Mouse (Mus musculus) frontal cortex, postnatal 36 days (tissue): ENCODE measurements around the gene Zfp949.
A peak's percentile ranks its signal among the peaks of the same experiment; 100 is the strongest.
"Not testable (repeated sequence)": the region's sequence is repeated elsewhere in the genome, so short reads cannot be mapped to it uniquely, and the experiment has no call there.

ENCODE experiments used
- DNase-seq, 2 experiments: peaks; one replicate each; pipeline ENCODE4 v3.0.0; 2022; ENCODE audit warnings: low spot score in 2 of 2

The Zfp949 gene

DNA sequence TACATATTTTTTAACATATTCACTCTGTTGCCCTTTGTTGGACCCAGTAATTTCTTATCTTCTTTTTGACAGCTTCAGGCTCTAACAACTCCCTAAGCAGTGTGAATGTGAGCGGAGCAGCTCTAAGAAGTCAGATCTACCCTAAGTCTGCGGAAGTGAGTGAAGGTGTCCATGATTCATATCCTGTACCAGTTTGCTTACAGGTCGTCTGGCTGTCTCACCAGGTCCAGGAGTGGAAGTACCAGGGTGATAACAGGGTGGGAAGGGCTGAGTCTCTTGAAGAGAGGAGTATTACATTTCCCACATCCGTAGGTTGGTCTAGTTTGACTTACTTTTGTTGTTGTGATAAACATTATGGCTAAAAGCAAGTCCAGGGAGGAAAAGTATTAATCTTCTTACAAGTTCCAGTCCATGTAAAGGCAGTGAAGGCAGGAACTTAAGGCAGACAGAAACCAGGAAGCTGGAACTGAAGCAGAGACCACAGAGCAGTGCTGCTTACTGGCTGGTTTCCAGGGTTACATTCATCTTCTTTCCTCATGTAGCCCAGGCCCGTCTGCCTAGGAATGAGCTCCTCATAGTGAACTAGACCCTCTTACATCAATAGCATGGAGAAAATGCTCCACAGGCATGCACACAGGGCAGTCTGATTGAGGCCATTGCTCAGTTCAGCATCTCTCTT, 8.1 kb upstream of the Zfp949 start:
- no peak for DNase-seq

DNA sequence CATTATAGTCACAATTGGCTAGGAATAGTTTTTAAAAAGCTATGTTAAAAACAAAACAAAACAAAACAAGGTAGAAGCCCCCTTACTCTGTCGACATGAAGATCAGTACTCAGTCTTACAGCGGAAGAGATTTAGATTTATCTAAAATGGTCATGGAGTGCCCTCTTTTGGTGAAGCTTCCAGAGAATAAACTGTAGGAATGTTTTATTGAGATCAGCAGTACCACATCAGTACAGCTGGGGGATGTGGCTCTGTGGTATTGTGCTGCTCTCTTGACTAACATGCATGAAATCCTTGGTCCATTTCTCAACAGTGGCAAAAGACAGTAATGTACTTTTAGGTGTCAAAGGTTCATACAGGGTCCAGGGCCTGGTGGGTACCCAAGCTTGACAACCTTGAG, 5.0 kb upstream of the Zfp949 start:
- DNase-seq: peak in 1 of 2 experiments; percentile 49

DNA sequence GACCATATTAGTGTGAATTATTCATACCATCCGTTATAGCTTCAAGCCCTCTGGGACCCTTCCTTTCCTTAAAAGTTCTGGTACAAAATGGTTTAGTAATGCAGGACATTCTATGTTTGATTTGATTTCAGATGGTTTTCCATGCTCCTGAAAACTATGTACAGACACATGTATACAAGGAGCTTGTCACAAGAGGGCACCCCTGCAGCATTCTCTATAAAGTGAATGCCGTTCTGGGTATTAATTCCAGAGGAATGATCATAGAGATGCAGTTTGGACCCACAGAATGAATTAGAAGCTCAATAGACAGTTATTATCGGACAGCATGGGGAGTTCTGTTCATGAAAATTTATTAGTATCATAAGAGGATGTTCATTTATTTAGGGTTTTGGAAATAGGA, 2.3 kb upstream of the Zfp949 start:
- DNase-seq: no peak

DNA sequence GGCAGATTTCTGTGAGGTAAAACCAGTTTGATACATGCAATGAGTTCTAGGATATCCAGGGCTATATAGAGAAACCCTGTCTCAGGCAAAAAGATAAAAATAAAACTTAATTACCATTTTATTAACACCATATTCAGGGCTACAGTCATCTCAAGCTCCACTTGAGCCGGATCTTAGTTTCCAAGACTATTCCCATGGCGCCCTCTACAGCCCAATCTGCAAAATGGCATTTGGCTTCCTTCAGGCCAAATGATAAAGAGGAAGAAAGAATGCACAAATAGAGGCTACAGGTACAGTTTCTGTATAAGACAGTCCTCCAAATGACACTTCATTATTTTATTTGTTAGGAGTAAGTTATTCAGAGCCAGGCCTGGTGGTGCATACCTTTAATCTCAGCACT, 1.7 kb upstream of the Zfp949 start:
- DNase-seq: peak in 1 of 2 experiments; percentile 30

DNA sequence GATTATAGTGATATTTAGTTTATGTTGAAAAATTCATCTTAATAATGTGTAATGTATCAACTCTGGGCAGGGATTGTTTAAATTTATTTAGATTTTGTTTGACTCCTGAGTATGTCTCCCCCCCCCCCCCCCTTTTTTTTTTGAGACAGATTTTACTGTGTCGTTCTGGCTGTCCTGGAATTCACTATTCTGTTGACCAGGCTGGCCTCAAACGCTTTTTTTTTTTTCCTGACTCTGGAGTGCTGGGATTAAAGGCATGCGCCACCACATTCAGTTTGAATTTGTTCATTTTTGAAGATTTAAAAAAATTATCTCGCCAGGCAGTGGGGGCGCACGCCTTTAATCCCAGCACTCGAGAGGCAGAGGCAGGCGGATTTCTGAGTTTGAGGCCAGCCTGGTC, 1.2 kb upstream of the Zfp949 start:
- no peak for DNase-seq

DNA sequence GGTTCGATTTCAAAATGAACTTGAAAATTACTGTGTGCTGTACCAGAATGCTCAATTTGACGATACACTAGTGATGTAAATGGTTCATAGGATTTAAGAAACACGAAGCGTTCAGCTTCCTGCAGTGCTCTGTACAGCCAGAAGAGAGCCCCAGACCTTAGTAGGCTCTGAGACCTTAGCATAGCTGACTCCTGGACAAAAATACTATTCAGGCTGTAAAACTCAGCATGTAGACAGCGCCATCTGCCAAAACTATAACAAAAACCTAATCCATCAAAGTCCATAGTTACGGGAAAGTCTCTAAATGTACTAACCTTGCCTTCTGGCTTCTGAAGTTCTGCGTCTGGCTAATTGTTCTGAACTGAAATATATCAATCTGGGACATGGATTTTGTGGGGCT, 550 bp upstream of the Zfp949 start:
- DNase-seq: peak in 1 of 2 experiments; percentile 56

DNA sequence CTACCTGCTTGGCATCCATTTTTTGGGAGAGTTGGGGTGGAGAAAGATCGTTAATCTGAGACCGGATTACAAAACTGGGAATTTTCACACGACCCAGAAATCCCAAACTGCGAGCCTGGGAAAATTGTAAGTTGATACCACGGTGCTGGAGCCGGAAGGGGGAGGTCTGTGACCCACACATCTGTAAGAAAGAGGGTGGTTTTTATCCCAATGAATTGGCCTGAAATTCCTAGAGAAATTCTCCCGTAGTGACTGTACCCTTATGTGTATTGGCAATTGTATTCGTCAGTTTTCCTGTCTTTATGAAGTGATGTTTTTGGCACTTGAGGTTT, 760 bp downstream of the Zfp949 start:
- no peak for DNase-seq

DNA sequence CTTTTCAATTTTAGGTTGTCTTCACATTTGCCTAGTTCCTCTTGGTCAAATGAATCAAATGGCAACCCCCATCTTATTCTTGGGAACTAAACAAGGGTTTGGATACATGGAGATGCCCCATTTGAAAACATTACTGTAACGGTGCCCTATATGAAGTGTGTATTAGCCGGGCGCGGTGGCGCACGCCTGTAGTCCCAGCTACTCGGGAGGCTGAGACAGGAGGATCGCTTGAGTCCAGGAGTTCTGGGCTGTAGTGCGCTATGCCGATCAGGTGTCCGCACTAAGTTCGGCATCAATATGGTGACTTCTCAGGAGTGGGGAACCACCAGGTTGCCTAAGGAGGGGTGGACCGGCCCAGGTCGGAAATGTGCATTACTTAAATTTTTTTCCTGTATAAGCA, 5.3 kb downstream of the Zfp949 start:
- no peak for DNase-seq

DNA sequence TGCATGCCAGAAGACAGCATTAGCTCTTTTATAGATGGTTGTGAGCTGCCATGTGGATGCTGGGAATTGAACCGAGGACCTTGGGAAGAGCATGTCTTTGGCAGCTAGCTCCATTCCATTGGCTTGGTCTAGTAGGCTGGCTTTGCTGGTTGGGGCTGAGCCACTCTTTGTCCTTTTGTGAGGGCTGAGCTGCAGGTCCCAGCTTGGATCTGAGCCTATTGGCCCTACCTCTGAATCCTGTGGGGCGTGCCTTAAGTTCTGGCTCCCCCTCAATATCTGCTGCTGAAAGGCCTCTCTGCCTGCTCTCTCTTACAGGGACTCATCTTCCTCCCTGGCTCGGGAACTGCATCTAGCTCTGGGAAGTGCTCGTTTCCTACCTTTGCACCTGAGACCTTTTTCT, 10.3 kb downstream of the Zfp949 start:
- no peak for DNase-seq

DNA sequence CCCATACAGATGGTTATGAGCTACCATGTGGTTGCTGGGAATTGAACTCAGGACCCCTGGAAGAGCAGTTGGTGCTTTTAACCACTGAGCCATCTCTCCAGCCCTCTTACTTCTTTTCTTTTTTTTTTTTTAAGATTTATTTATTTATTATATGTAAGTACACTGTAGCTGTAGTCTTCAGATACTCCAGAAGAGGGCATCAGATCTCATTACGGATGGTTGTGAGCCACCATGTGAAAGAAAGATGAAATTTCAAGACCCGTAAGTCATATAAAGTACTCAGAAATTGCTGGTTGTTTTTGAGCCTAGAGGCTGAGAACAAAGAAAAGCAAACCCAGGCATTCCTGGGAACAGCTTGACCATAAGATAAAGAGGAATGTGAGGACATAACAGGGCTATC, 13.7 kb downstream of the Zfp949 start:
- DNase-seq: not testable (repeated sequence)

DNA sequence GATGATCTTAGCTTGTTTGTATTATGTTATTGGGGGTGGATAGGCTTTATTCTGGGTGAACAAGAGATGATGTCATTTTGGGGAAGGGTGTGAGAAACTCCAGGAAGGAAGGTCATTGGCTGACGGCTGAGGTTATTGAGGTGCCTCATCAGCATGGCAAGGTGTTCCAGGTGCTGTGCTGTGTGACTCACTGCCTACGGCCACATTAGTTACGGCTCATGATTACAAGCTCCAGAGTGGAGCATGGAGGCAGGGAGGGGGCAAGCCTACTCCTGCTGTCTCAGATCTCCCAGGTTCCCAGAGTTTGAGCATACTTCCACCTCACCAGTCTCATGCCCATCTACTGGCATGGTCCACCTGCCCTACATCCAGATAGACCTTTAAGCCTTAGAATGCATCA, 22.7 kb downstream of the Zfp949 start:
- not testable (repeated sequence) for DNase-seq

DNA sequence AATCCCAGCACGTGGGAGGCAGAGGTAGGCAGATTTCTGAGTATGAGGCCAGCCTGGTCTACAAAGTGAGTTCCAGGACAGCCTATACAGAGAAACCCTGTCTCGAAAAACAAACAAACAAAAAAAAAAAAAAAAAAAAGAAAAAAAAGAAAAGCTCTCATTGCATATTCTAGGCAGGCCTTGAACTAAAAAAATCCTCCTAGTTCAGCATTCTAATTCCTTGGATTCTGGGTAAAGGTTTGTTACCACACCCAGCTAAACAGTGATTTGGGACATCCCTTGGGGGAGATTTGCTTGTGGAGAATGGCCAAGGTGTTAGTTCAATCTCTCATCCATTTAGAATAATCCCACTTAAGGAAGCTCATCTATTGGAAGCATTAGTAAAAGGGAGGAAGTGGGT, 32.8 kb downstream of the Zfp949 start, which contains the start of gene Trim43a:
Gene Trim43a, plus strand, starts transcription at position 301 of the 400 bp plus-strand sequence.
- DNase-seq: not testable (repeated sequence)

DNA sequence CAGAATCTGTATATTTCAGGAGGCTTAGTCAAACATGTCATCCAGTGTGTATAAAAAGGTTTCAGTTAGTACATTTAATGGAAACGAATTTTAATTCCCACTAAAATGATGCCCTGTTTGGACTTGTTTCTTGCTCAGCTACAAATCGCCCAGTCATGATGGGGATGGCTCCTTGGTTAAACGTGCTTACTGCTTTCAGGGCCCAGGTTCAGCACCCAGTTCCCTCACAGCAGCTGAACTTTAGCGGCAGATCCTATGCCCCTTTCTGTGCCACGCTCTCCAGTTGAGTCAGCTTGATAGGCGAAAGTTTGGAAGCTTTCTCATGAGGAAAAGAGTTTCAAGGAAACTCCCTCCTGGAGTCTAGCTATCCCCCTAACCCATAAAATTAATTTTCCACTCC, 45.9 kb downstream of the Zfp949 start:
- not testable (repeated sequence) for DNase-seq

DNA sequence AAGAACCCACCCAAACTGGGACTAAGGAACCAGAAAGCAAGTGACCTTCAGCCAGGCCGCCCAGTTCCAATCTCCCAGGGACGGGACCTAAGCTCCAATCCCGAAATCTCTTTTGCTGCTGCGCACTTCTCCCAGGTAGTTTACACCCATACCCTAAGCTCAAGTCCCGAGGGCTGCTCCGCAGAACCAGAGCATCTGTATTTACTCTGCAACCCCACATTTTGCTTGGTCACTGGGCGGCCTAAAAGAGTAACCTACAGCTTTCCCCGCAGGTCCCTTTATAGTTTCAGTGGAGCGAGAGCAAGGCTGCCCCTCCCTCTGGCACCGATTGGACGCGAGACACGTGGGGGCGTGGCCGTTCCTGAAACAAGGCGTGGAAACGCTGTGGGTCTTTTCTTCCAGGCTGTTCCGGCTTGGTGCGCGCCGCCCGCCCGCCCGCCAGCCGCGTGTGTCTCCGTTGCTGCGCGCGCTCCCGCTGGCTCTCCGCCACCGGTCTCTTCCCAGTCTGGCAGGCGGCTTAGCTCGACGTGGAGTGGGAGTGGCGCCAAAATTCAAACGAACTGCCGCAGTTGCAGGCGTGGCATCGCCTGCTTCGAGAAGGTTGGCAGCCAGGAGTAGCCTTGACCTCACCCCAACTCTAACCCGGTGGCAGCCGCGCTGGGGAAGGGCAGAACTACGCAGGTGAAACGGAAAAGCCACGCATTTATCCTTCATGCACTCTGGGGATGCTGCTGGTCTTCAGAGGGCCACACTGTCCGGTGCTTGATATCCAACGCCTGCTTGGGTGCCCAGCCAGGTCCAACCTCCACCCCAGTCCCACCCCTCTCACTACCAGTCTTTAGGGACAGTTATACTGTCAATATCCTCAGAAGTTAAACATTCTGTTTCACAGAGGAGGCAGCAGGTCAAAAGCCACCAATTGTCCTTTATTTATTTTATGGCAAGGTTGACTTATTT, 51.7 kb downstream of the Zfp949 start:
- DNase-seq: peak; percentile 98 to 99
